Mouse (Mus musculus): ENCODE measurements around the gene Shroom3. TPM values are rescaled to one million over a fixed set of nuclear protein-coding genes. Genes with fewer than 3 reads are reported as not detected.
A peak's percentile ranks its signal among the peaks of the same experiment; 100 is the strongest.

Shroom3 gene
- polyA plus RNA-seq, 1 experiment from 2014 or later = 6.4 TPM

- no peak overlapping the region for H3K9ac ChIP-seq (ENCODE audit: low read depth, low read length)
- H3K4me3 ChIP-seq (ENCODE audit: low read length) = no peak overlapping the region
- H3K36me3 ChIP-seq (ENCODE audit: control insufficient read depth, insufficient read depth, low read length) = no peaks in the 10 kb centered on the region
- peaks cover 16% of the 10 kb centered on the region for H3K4me1 ChIP-seq (ENCODE audit: control insufficient read depth, insufficient read depth, low read length)
- WGBS = 78% methylated on average over 7 of the region's 7 CpGs
- no peak overlapping the region for H3K27ac ChIP-seq (ENCODE audit: low read length)
- H3K9me3 ChIP-seq (ENCODE audit: control insufficient read depth, low read length) = no peaks in the 10 kb centered on the region
- H3K27me3 ChIP-seq (replicated peaks; ENCODE audit: control insufficient read depth, insufficient read depth, low read length) = no peaks in the 10 kb centered on the region
- ATAC-seq = no peak
- H3K4me2 ChIP-seq (ENCODE audit: low read depth, low read length) = no peak overlapping the region
Measured at GRCm38 (mm10) chr5:92760542-92760941, 77.3 kb downstream of the Shroom3 start.

GRCm38 (mm10) chr5:92761615-92762353, 78.5 kb downstream of the Shroom3 start:
- peaks cover 16% of the 10 kb centered on the region for H3K4me1 ChIP-seq (ENCODE audit: control insufficient read depth, insufficient read depth, low read length)
- peak overlapping the region; percentile 10 for H3K27ac ChIP-seq (ENCODE audit: low read length)
- H3K27me3 ChIP-seq (replicated peaks; ENCODE audit: control insufficient read depth, insufficient read depth, low read length) = no peaks in the 10 kb centered on the region
- no peaks in the 10 kb centered on the region for H3K9me3 ChIP-seq (ENCODE audit: control insufficient read depth, low read length)
- 65% methylated on average over 9 of the region's 9 CpGs for WGBS
- no peak overlapping the region for H3K4me3 ChIP-seq (ENCODE audit: low read length)
- 0 out of 2 replicates have a peak, but pooled peaks have one; percentile 5 for ATAC-seq
- H3K36me3 ChIP-seq (ENCODE audit: control insufficient read depth, insufficient read depth, low read length) = no peaks in the 10 kb centered on the region
- no peak overlapping the region for H3K4me2 ChIP-seq (ENCODE audit: low read depth, low read length)
- H3K9ac ChIP-seq (ENCODE audit: low read depth, low read length) = no peak overlapping the region

- Histone ChIP-seq H3K27ac (ENCODE audit: low read length) (peak overlapping the region; percentile 49; the same call in 1 of the 2 replicates), H3K4me3 (ENCODE audit: low read length) (no peak overlapping the region), H3K9ac (ENCODE audit: low read depth, low read length) (no peak overlapping the region), H3K4me2 (ENCODE audit: low read depth, low read length) (no peak overlapping the region), H3K4me1 (ENCODE audit: control insufficient read depth, insufficient read depth, low read length) (peaks cover 19% of the 10 kb centered on the region), H3K36me3 (ENCODE audit: control insufficient read depth, insufficient read depth, low read length) (no peaks in the 10 kb centered on the region), H3K27me3 (replicated peaks; ENCODE audit: control insufficient read depth, insufficient read depth, low read length) (no peaks in the 10 kb centered on the region), H3K9me3 (ENCODE audit: control insufficient read depth, low read length) (no peaks in the 10 kb centered on the region)
- 66% methylated on average over 5 of the region's 5 CpGs for WGBS
- peak; percentile 11; the same call in 1 of the 2 replicates for ATAC-seq
Measured at GRCm38 (mm10) chr5:92762425-92762824, 79.2 kb downstream of the Shroom3 start.

- no peak overlapping the region for H3K9ac ChIP-seq (ENCODE audit: low read depth, low read length)
- ATAC-seq = peak; percentile 79
- H3K27ac ChIP-seq (ENCODE audit: low read length) = peak overlapping the region; percentile 27; the same call in 1 of the 2 replicates
- H3K36me3 ChIP-seq (ENCODE audit: control insufficient read depth, insufficient read depth, low read length) = no peaks in the 10 kb centered on the region
- no peak overlapping the region for H3K4me3 ChIP-seq (ENCODE audit: low read length)
- H3K27me3 ChIP-seq (replicated peaks; ENCODE audit: control insufficient read depth, insufficient read depth, low read length) = no peaks in the 10 kb centered on the region
- WGBS = 7% methylated on average over 4 of the region's 4 CpGs
- no peaks in the 10 kb centered on the region for H3K9me3 ChIP-seq (ENCODE audit: control insufficient read depth, low read length)
- no peak overlapping the region for H3K4me2 ChIP-seq (ENCODE audit: low read depth, low read length)
- H3K4me1 ChIP-seq (ENCODE audit: control insufficient read depth, insufficient read depth, low read length) = peaks cover 22% of the 10 kb centered on the region
Measured at GRCm38 (mm10) chr5:92763546-92763952, 80.3 kb downstream of the Shroom3 start.

GRCm38 (mm10) chr5:92766301-92766700, 83.1 kb downstream of the Shroom3 start:
- Histone ChIP-seq H3K27ac (ENCODE audit: low read length) (no peak overlapping the region), H3K4me1 (ENCODE audit: control insufficient read depth, insufficient read depth, low read length) (peaks cover 22% of the 10 kb centered on the region), H3K27me3 (replicated peaks; ENCODE audit: control insufficient read depth, insufficient read depth, low read length) (no peaks in the 10 kb centered on the region), H3K9ac (ENCODE audit: low read depth, low read length) (no peak overlapping the region), H3K4me2 (ENCODE audit: low read depth, low read length) (no peak overlapping the region), H3K9me3 (ENCODE audit: control insufficient read depth, low read length) (no peaks in the 10 kb centered on the region), H3K4me3 (ENCODE audit: low read length) (no peak overlapping the region), H3K36me3 (ENCODE audit: control insufficient read depth, insufficient read depth, low read length) (no peaks in the 10 kb centered on the region)
- 40% methylated on average over 4 of the region's 4 CpGs for WGBS
- no peak for ATAC-seq

- 43% methylated on average over 7 of the region's 7 CpGs for WGBS
- Histone ChIP-seq H3K27me3 (replicated peaks; ENCODE audit: control insufficient read depth, insufficient read depth, low read length) (no peaks in the 10 kb centered on the region), H3K9ac (ENCODE audit: low read depth, low read length) (no peak overlapping the region), H3K9me3 (ENCODE audit: control insufficient read depth, low read length) (no peaks in the 10 kb centered on the region), H3K4me2 (ENCODE audit: low read depth, low read length) (no peak overlapping the region), H3K27ac (ENCODE audit: low read length) (no peak overlapping the region), H3K4me3 (ENCODE audit: low read length) (no peak overlapping the region), H3K4me1 (ENCODE audit: control insufficient read depth, insufficient read depth, low read length) (peaks cover 15% of the 10 kb centered on the region), H3K36me3 (ENCODE audit: control insufficient read depth, insufficient read depth, low read length) (no peaks in the 10 kb centered on the region)
- ATAC-seq = no peak
Measured at GRCm38 (mm10) chr5:92767194-92767777, 84.1 kb downstream of the Shroom3 start.

GRCm38 (mm10) chr5:92767857-92768291, 84.6 kb downstream of the Shroom3 start:
- Histone ChIP-seq H3K4me2 (ENCODE audit: low read depth, low read length) (no peak overlapping the region), H3K4me3 (ENCODE audit: low read length) (no peak overlapping the region), H3K27ac (ENCODE audit: low read length) (no peak overlapping the region), H3K9ac (ENCODE audit: low read depth, low read length) (no peak overlapping the region), H3K9me3 (ENCODE audit: control insufficient read depth, low read length) (no peaks in the 10 kb centered on the region), H3K36me3 (ENCODE audit: control insufficient read depth, insufficient read depth, low read length) (no peaks in the 10 kb centered on the region), H3K27me3 (replicated peaks; ENCODE audit: control insufficient read depth, insufficient read depth, low read length) (no peaks in the 10 kb centered on the region), H3K4me1 (ENCODE audit: control insufficient read depth, insufficient read depth, low read length) (peaks cover 9% of the 10 kb centered on the region)
- WGBS = 36% methylated on average over 6 of the region's 6 CpGs
- peak; percentile 68 for ATAC-seq

GRCm38 (mm10) chr5:92773821-92774220, 90.6 kb downstream of the Shroom3 start:
- ATAC-seq = no peak
- Histone ChIP-seq H3K4me2 (ENCODE audit: low read depth, low read length) (no peak overlapping the region), H3K27me3 (replicated peaks; ENCODE audit: control insufficient read depth, insufficient read depth, low read length) (no peaks in the 10 kb centered on the region), H3K36me3 (ENCODE audit: control insufficient read depth, insufficient read depth, low read length) (no peaks in the 10 kb centered on the region), H3K4me1 (ENCODE audit: control insufficient read depth, insufficient read depth, low read length) (no peaks in the 10 kb centered on the region), H3K4me3 (ENCODE audit: low read length) (no peak overlapping the region), H3K9me3 (ENCODE audit: control insufficient read depth, low read length) (no peaks in the 10 kb centered on the region), H3K27ac (ENCODE audit: low read length) (no peak overlapping the region), H3K9ac (ENCODE audit: low read depth, low read length) (no peak overlapping the region)
- 29% methylated on average over 3 of the region's 3 CpGs for WGBS

- no peak overlapping the region for H3K4me2 ChIP-seq (ENCODE audit: low read depth, low read length)
- H3K9ac ChIP-seq (ENCODE audit: low read depth, low read length) = no peak overlapping the region
- no peaks in the 10 kb centered on the region for H3K4me1 ChIP-seq (ENCODE audit: control insufficient read depth, insufficient read depth, low read length)
- 57% methylated on average over 2 of the region's 2 CpGs for WGBS
- H3K9me3 ChIP-seq (ENCODE audit: control insufficient read depth, low read length) = no peaks in the 10 kb centered on the region
- no peak overlapping the region for H3K4me3 ChIP-seq (ENCODE audit: low read length)
- ATAC-seq = no peak
- H3K27ac ChIP-seq (ENCODE audit: low read length) = no peak overlapping the region
- no peaks in the 10 kb centered on the region for H3K36me3 ChIP-seq (ENCODE audit: control insufficient read depth, insufficient read depth, low read length)
- no peaks in the 10 kb centered on the region for H3K27me3 ChIP-seq (replicated peaks; ENCODE audit: control insufficient read depth, insufficient read depth, low read length)
Measured at GRCm38 (mm10) chr5:92774419-92774818, 91.2 kb downstream of the Shroom3 start.

Data from intestine, embryonic 16.5 days (tissue).